Mouse (Mus musculus) hindbrain, postnatal 0 days (tissue): Measurements from ENCODE around the gene Tppp3. TPM values are rescaled to one million over a fixed set of nuclear protein-coding genes. Genes with fewer than 3 reads are reported as not detected.

Experiments used
- ATAC-seq: fragments of 200-750 bp; cut with Nextera tagmentation; 2 replicates; pipeline ENCODE4 v1.8.0; 2017; ENCODE audit warnings: mild to moderate bottlenecking, moderate TSS enrichment, moderate library complexity
- DNase-seq: peaks from one replicate; pipeline ENCODE4 v3.0.0-alpha.2; 2015; ENCODE audit warnings: low spot score
- H3K27ac ChIP-seq: fragments of 300-500 bp; sonication (generic); 2 replicates; pipeline ENCODE4 v1.5.1; 2014; ENCODE audit warnings: mild to moderate bottlenecking
- H3K27me3 ChIP-seq: fragments of 300-500 bp; sonication (generic); 2 replicates; pipeline ENCODE4 v1.6.1; 2014; ENCODE audit warnings: low read length, mixed read lengths; ENCODE audit not compliant: insufficient read depth
- H3K36me3 ChIP-seq: fragments of 300-500 bp; sonication (generic); 2 replicates; pipeline ENCODE4 v1.6.1; 2014; ENCODE audit warnings: low read length, mixed read lengths; ENCODE audit not compliant: insufficient read depth
- H3K4me1 ChIP-seq: fragments of 300-500 bp; sonication (generic); 2 replicates; pipeline ENCODE4 v1.6.1; 2014; ENCODE audit warnings: antibody characterized with exemption, low read length, mixed read lengths; ENCODE audit not compliant: insufficient read depth
- H3K4me2 ChIP-seq: fragments of 300-500 bp; sonication (generic); 2 replicates; pipeline ENCODE4 v1.6.1; 2014; ENCODE audit warnings: low read depth, mild to moderate bottlenecking, low read length, moderate library complexity, mixed read lengths
- H3K4me3 ChIP-seq: fragments of 300-500 bp; sonication (generic); 2 replicates; pipeline ENCODE4 v1.5.1; 2014; ENCODE audit warnings: low read length
- H3K9ac ChIP-seq: fragments of 300-500 bp; sonication (generic); replicated peaks from 2 replicates; pipeline ENCODE4 v1.6.1; 2014; ENCODE audit warnings: mild to moderate bottlenecking, low read length, moderate library complexity, mixed read lengths
- H3K9me3 ChIP-seq: fragments of 300-500 bp; sonication (generic); 2 replicates; pipeline ENCODE4 v1.6.1; 2016; ENCODE audit warnings: low read length, mixed read lengths
- CTCF ChIP-seq: IDR thresholded peaks from 2 replicates; pipeline ENCODE4 v1.5.1; 2016; ENCODE audit warnings: antibody characterized with exemption, control low read depth, low read depth
- WGBS: fragments of 180-500 bp; shearing (Covaris S2); extraction: QIAGEN DNeasy Blood & Tissue Kit; methylation state at CpG from one replicate; pipeline ENCODE4 v1.1.7; 2014; 5-methylcytosine and 5-hydroxymethylcytosine counted together
- polyA plus RNA-seq: library from polyadenylated mRNA; unstranded; fragments of >200 nt; fragmentation: Nextera tagmentation; extraction: Ambion mirVana; gene quantifications from 2 replicates; pipeline ENCODE4 v1.2.1, GENCODE M21; 2015
- total RNA-seq: library from RNA; depleted of rRNA; stranded (reverse); fragments of >200 nt; gene quantifications from 2 replicates; pipeline ENCODE4 v1.2.3, GENCODE M21; 2014; rRNA removed

Gene Tppp3
- total and polyA plus RNA-seq, 2 experiments from 2014 or later, result 108 to 197 TPM

DNA sequence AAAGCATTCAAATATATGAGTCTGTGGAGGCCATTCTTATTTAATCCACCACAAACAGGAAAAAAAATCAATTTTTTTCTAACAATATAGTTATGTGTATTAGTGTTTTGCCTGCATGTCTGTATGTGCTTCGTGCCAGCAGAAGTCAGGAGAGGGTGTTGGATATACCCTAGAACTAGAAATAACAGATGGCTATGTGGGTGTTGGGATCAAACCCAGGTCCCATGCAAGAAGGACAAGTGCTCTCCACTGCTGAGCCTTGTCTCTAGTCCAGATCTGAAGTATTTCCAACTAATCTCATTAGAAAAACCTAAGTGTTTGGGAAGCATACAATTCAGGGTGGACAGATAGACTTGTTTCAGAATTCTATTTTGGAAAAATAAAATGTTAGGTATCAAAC lies 49.3 kb downstream of the Tppp3 start:
- no peak for DNase-seq
- no peak for ATAC-seq
- Histone ChIP-seq H3K27me3 (no peaks in the 10 kb centered on the region), H3K9me3 (no peaks in the 10 kb centered on the region), H3K9ac (no peak overlapping the region), H3K4me1 (no peaks in the 10 kb centered on the region), H3K4me3 (no peak overlapping the region), H3K4me2 (no peak overlapping the region), H3K36me3 (no peaks in the 10 kb centered on the region), H3K27ac (no peak overlapping the region)
- 68% methylated on average over 1 of the region's 1 CpGs for WGBS
- TF ChIP-seq CTCF, result no peak

DNA sequence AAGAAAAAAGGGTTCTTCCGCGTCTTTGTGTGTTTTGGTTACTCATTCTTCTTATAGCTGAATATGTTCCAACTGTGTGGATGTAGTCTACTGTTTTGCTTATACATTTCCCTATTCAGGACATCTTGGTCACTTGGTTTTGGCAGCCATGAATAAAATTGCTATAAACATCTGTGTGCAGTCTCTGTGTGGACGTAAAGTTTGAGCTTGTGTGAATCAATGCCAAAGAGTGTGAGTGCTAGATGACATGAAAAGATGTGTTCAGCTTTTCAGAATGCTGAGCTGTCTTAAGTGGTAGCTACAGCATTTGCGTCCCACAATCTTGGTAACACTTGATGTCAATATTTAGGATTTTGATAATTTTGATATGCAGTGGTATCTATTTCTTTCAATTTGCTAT lies 51.5 kb downstream of the Tppp3 start:
- Histone ChIP-seq H3K4me2 (no peak overlapping the region), H3K9me3 (no peaks in the 10 kb centered on the region), H3K36me3 (no peaks in the 10 kb centered on the region), H3K27ac (no peak overlapping the region), H3K27me3 (no peaks in the 10 kb centered on the region), H3K9ac (no peak overlapping the region), H3K4me1 (no peaks in the 10 kb centered on the region), H3K4me3 (no peak overlapping the region)
- TF ChIP-seq CTCF, result no peak
- 90% methylated on average over 4 of the region's 4 CpGs for WGBS
- no peak for DNase-seq
- no peak for ATAC-seq

DNA sequence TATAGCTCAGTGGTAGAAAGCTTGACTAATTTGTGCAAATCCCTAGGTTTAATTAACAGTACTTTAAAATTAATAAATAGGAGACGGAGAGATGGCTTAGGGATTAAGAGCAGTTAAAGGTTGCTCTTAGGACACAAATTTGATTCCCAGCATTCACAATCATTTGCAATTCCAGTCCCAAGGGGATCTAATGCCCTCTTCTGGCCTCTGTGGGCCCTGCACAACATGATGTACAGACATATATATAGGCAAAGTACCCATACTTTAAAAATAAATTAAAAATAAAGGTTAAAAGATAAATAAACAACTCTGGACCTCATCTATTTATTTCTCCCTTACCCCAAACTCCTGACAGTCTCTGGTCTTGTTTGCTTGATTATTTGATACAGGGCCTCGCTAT lies 52.3 kb downstream of the Tppp3 start:
- Histone ChIP-seq H3K36me3 (no peaks in the 10 kb centered on the region), H3K4me3 (no peak overlapping the region), H3K9me3 (no peaks in the 10 kb centered on the region), H3K4me1 (no peaks in the 10 kb centered on the region), H3K4me2 (no peak overlapping the region), H3K9ac (no peak overlapping the region), H3K27me3 (peaks cover 3% of the 10 kb centered on the region; the same call in 1 of the 2 replicates), H3K27ac (no peak overlapping the region)
- ATAC-seq (no peak), DNase-seq (no peak)
- TF ChIP-seq CTCF, result 0 out of 2 replicates have a peak, but pooled peaks have one; percentile 10
- WGBS, result 78% methylated on average over 2 of the region's 2 CpGs

Other genes with a start within 250 kb of the Tppp3 start
- gene D230025D16Rik, start 246.4 kb downstream of the Tppp3 start, total RNA-seq, result 32.2 and 39.5 TPM in 2 replicates
- 22.1 and 23.5 TPM in 2 replicates for gene D230025D16Rik, start 246.4 kb downstream of the Tppp3 start, polyA plus RNA-seq
- gene B3gnt9, start 216.4 kb downstream of the Tppp3 start, total RNA-seq, result 17.4 and 18.8 TPM in 2 replicates
- 10.4 and 10.7 TPM in 2 replicates for gene B3gnt9, start 216.4 kb downstream of the Tppp3 start, polyA plus RNA-seq
- gene Tradd, start 206.9 kb downstream of the Tppp3 start, total RNA-seq, result 11.5 and 15.6 TPM in 2 replicates
- 14.6 and 14.9 TPM in 2 replicates for gene Tradd, start 206.9 kb downstream of the Tppp3 start, polyA plus RNA-seq
- gene Fbxl8, start 206.9 kb downstream of the Tppp3 start, total RNA-seq, result 0.50 and 3.1 TPM in 2 replicates
- 1.2 and 1.3 TPM in 2 replicates for gene Fbxl8, start 206.9 kb downstream of the Tppp3 start, polyA plus RNA-seq
- 0.63 TPM in 1 of 2 replicates, not detected in the other for gene Hsf4, start 201.7 kb downstream of the Tppp3 start, total RNA-seq
- 1.4 and 1.5 TPM in 2 replicates for gene Hsf4, start 201.7 kb downstream of the Tppp3 start, polyA plus RNA-seq
- 2.1 and 2.6 TPM in 2 replicates for gene Nol3, start 195.4 kb downstream of the Tppp3 start, total RNA-seq
- 6.6 and 6.9 TPM in 2 replicates for gene Nol3, start 195.4 kb downstream of the Tppp3 start, polyA plus RNA-seq
- gene 4931428F04Rik, start 181.7 kb downstream of the Tppp3 start, total RNA-seq, result 52.3 and 63.4 TPM in 2 replicates
- gene 4931428F04Rik, start 181.7 kb downstream of the Tppp3 start, polyA plus RNA-seq, result 67.3 and 82.8 TPM in 2 replicates
- 2.4 and 8.2 TPM in 2 replicates for gene Exoc3l, start 175.4 kb downstream of the Tppp3 start, total RNA-seq
- 5.9 and 8.0 TPM in 2 replicates for gene Exoc3l, start 175.4 kb downstream of the Tppp3 start, polyA plus RNA-seq
- 39.2 and 44.8 TPM in 2 replicates for gene E2f4, start 173.9 kb downstream of the Tppp3 start, total RNA-seq
- gene E2f4, start 173.9 kb downstream of the Tppp3 start, polyA plus RNA-seq, result 25.6 and 28.3 TPM in 2 replicates
- gene Elmo3, start 165.9 kb downstream of the Tppp3 start, total RNA-seq, result 1.2 and 1.5 TPM in 2 replicates
- gene Elmo3, start 165.9 kb downstream of the Tppp3 start, polyA plus RNA-seq, result 1.6 and 1.7 TPM in 2 replicates
- 1.9 and 5.2 TPM in 2 replicates for gene Lrrc29, start 145.2 kb downstream of the Tppp3 start, total RNA-seq
- 3.1 and 4.1 TPM in 2 replicates for gene Lrrc29, start 145.2 kb downstream of the Tppp3 start, polyA plus RNA-seq
- 72.1 and 101 TPM in 2 replicates for gene Tmem208, start 145.2 kb downstream of the Tppp3 start, total RNA-seq
- gene Tmem208, start 145.2 kb downstream of the Tppp3 start, polyA plus RNA-seq, result 138 and 143 TPM in 2 replicates
- 3.1 and 3.2 TPM in 2 replicates for gene Fhod1, start 123.6 kb downstream of the Tppp3 start, total RNA-seq
- 0.45 and 1.1 TPM in 2 replicates for gene Fhod1, start 123.6 kb downstream of the Tppp3 start, polyA plus RNA-seq
- 24.2 and 28.6 TPM in 2 replicates for gene Slc9a5, start 122.7 kb downstream of the Tppp3 start, total RNA-seq
- gene Slc9a5, start 122.7 kb downstream of the Tppp3 start, polyA plus RNA-seq, result 10.3 and 10.6 TPM in 2 replicates
- gene Plekhg4, start 98.3 kb downstream of the Tppp3 start, total RNA-seq, result 6.3 and 7.3 TPM in 2 replicates
- gene Plekhg4, start 98.3 kb downstream of the Tppp3 start, polyA plus RNA-seq, result 1.3 and 1.6 TPM in 2 replicates
- gene Kctd19, start 58.0 kb downstream of the Tppp3 start, total RNA-seq, result 0.11 and 0.16 TPM in 2 replicates
- gene Kctd19, start 58.0 kb downstream of the Tppp3 start, polyA plus RNA-seq, result 0.09 and 0.15 TPM in 2 replicates
- gene Lrrc36, start 58.0 kb downstream of the Tppp3 start, total RNA-seq, result 0.68 and 1.7 TPM in 2 replicates
- 0.50 and 0.66 TPM in 2 replicates for gene Lrrc36, start 58.0 kb downstream of the Tppp3 start, polyA plus RNA-seq
- 49.3 and 54.2 TPM in 2 replicates for gene Zdhhc1, start 25.4 kb upstream of the Tppp3 start, total RNA-seq
- 31.3 and 34.7 TPM in 2 replicates for gene Zdhhc1, start 25.4 kb upstream of the Tppp3 start, polyA plus RNA-seq
- gene Hsd11b2, start 47.2 kb upstream of the Tppp3 start, total RNA-seq, result 6.1 and 9.9 TPM in 2 replicates
- gene Hsd11b2, start 47.2 kb upstream of the Tppp3 start, polyA plus RNA-seq, result 6.3 and 7.4 TPM in 2 replicates
- gene Atp6v0d1, start 94.5 kb upstream of the Tppp3 start, total RNA-seq, result 231 and 249 TPM in 2 replicates
- 271 and 289 TPM in 2 replicates for gene Atp6v0d1, start 94.5 kb upstream of the Tppp3 start, polyA plus RNA-seq
- 14.4 and 15.1 TPM in 2 replicates for gene Ripor1, start 133.7 kb upstream of the Tppp3 start, total RNA-seq
- 23.5 and 28.7 TPM in 2 replicates for gene Ripor1, start 133.7 kb upstream of the Tppp3 start, polyA plus RNA-seq
- gene Ctcf, start 165.0 kb upstream of the Tppp3 start, total RNA-seq, result 27.4 and 35.9 TPM in 2 replicates
- 87.4 and 88.1 TPM in 2 replicates for gene Ctcf, start 165.0 kb upstream of the Tppp3 start, polyA plus RNA-seq
- 2.1 TPM in 1 of 2 replicates, not detected in the other for gene Agrp, start 165.9 kb upstream of the Tppp3 start, total RNA-seq
- gene Agrp, start 165.9 kb upstream of the Tppp3 start, polyA plus RNA-seq, result 1.3 and 1.4 TPM in 2 replicates
- 1.8 and 6.0 TPM in 2 replicates for gene Carmil2, start 214.7 kb upstream of the Tppp3 start, total RNA-seq
- gene Carmil2, start 214.7 kb upstream of the Tppp3 start, polyA plus RNA-seq, result 29.1 and 30.5 TPM in 2 replicates
- gene Acd, start 229.6 kb upstream of the Tppp3 start, total RNA-seq, result 25.8 and 39.3 TPM in 2 replicates
- gene Acd, start 229.6 kb upstream of the Tppp3 start, polyA plus RNA-seq, result 82.1 and 88.2 TPM in 2 replicates
- 67.6 and 84.6 TPM in 2 replicates for gene Pard6a, start 229.6 kb upstream of the Tppp3 start, total RNA-seq
- 74.4 and 75.5 TPM in 2 replicates for gene Pard6a, start 229.6 kb upstream of the Tppp3 start, polyA plus RNA-seq
- not detected in 2 replicates for gene 4933405L10Rik, start 236.1 kb upstream of the Tppp3 start, total RNA-seq
- gene 4933405L10Rik, start 236.1 kb upstream of the Tppp3 start, polyA plus RNA-seq, result 0.38 and 0.42 TPM in 2 replicates
- gene Enkd1, start 236.7 kb upstream of the Tppp3 start, total RNA-seq, result 11.7 and 12.1 TPM in 2 replicates
- 17.3 and 18.5 TPM in 2 replicates for gene Enkd1, start 236.7 kb upstream of the Tppp3 start, polyA plus RNA-seq